Mouse (Mus musculus): ENCODE measurements around the gene Plekhd1. TPM values are rescaled to one million over a fixed set of nuclear protein-coding genes. Genes with fewer than 3 reads are reported as not detected.

Plekhd1 gene
- total RNA-seq, 2 experiments from 2014 or later, result 6.8 to 7.4 TPM

DNA sequence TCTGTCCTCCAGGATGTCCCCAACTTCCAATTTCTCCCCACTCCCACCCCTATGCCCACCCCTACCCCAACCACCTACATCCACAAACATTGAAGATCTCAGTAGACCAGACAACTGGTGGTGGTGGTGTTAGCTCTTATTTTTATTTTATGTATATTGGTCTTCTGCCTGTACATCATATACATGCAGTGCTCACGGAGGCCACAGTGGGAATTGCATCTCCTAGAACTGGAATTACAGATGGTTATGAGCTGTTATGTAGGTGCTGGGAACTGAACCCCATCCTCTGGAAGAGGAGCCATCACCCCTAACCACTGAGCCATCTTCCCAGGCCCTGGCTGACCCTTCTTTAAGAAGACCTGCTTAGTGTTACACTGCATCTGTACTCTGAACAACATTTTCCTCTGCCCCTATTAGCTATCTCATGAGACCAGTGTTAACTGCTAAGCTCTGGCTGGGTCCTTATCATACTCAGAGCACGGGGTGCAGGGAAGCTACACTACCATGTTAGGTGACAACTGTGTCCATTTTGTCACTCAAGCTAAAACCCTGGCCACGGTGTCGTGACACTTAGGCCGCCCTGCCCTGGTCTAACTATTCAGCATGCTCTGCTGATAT is 6.2 kb downstream of the Plekhd1 start:
- no peak for DNase-seq (ENCODE audit: low spot score in 2 of 2)

DNA sequence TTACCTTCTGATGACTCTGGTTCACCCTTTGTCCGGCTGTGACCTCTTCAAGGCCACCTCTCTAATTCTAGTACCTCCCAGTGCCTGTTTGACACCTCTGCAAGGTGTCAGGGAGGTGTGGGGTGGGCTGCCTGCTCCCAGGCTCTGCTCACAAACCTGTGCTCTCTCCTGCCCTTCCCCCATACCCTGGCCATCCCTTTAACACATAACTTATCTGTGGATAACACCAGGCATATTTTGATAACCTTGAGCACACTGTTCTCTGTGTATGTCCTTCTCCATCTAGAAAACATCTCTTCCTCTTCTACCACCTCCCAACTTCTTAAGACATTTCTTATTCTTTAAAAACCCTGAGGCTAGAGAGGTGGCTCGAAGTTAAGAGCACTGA is 6.7 kb downstream of the Plekhd1 start:
- DNase-seq (ENCODE audit: low spot score in 2 of 2), result no peak

DNA sequence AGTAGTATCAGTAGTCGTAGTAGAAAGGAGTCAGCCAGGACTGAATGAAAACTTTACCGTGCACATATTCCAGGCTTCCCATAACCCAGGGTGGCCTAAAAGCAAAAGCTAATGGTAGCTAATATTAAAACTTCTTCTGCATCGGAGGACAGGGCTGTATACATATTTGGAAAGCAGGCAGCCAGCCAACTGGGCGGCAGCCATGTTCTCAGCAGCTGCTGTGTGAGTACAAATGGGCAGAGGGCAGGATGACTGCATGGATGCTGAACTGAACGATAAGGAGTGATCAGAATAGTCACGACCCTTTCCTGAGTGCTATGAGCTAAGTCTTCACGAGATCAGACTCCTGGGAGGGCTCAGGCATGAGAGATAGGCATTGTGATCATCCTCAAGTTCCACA is 8.9 kb downstream of the Plekhd1 start:
- DNase-seq (ENCODE audit: low spot score in 2 of 2), result no peak

DNA sequence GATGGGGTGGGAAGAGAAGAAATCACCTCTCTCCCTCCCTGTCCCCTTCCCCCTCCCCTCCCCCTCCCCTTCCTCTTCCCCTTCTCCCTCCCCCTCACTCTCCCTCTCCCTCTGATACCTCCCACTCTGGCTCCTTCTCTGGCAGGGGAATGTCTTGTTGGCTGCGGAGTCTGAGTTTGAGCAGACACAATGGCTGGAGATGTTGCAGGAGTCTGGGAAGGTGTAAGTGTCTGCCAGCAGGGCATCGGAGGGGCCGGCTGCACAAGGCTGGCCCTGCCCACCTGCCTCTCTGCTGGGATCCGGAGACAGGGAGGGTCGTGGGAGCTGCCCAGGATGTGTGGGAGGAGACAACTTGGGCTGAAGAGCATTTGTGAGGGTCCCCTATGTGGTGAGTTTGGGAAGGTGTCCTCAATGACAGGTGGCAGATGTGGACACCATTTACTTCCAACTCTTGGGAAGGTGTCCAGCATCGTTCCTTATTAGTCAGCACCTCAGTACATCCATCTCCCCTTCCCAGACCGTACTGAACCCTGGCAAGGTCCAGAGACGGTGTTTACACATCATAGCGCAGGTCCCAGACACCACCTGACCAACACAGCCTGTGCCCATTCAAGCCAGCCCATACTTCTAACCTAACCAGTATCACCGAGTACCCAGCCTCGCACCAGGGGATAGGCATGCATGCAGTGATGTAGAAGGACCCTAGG is 14.0 kb downstream of the Plekhd1 start:
- no peak for DNase-seq (ENCODE audit: low spot score in 2 of 2)

DNA sequence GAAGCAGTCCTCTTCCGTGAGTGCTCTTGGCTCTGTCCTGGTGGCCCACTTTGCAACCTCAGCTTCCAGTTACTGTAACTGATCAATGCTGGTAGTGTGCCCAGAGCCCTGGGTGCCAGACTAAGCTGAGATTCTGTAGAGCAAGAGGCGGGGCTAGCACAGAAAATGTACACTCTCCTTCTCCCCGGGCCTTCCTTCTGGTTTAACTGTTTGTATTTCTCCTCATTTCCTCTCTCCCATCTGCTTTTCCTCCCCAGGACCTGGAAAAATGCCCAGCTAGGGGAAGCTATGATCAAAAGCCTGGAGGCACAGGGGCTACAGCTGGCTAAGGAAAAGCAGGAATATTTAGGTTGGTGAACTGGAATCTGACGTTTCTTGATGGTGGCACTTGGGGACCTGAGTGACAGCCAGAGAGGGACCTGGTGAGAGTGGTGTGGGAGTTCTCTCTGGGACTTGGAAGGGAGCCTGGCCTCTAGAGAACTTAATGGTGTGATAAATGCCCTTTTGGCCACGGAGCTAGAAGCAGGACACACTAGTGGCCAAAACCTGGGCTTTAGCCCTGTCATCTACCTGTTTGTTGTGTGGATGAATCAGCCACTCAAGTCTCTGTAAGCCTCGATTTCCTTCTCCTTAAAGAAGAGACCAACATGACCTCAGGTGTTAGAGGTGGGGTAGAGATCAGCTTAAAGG is 14.7 kb downstream of the Plekhd1 start:
- peak; percentile 13 to 35 for DNase-seq (ENCODE audit: low spot score in 2 of 2)

DNA sequence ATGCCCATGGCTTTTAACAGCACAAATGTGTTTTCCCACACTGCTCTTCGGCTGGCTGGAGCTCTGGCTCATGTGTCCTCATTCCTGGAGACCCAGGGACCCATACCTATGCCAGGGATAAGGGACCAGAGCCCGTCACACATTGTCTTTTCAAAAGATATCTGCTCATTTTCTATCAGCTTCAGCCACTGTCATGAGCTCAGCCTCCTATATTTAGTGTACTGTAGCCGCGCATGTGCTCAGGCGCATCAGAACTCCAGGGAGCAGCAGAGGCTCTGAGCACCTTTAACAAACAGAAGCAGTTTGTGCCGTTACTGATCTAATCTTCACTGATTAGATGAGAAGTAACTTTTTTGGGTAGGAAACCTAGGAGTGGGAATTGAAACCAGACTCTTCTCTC is 23.5 kb downstream of the Plekhd1 start:
- no peak for DNase-seq (ENCODE audit: low spot score in 2 of 2)

DNA sequence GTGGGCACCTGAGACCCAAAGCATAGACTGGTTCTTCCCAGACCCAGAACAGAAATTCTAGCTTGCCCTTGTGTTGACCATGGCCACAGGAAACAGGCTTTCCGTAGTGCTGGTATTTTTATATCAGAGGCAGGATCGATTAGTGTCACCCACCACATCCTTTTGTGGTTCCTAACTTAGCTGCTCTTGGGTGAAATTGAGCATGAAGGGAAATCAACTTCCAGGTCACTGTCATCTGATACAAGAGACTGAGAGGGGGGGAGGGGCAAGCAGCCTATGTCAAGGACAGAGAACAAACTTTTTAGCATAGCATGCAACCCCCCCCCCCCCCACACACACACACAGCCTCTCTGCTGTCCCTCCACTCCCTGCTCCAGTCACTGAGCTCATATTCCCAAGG is 26.8 kb downstream of the Plekhd1 start:
- no peak for DNase-seq (ENCODE audit: low spot score in 2 of 2)

DNA sequence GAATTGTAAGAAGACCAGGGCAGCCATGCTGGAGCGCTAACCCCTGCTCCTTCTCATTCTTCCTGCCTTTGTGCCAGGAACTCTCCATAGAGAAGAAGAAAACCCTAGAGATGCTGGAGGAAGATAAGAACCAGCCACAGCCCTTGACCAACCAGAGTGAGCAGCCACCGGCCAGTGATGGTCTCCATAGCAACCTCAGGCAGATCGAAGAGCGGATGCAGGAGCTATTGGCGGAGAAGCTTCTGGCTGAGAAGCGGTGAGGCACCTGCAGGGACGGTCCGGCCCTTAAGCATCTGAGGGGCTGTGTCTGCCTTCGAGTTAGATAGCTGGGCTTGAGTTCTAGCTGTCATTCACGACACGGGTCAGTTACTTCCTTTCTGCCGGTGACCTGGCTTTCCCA is 28.1 kb downstream of the Plekhd1 start:
- DNase-seq (ENCODE audit: low spot score in 2 of 2), result no peak

DNA sequence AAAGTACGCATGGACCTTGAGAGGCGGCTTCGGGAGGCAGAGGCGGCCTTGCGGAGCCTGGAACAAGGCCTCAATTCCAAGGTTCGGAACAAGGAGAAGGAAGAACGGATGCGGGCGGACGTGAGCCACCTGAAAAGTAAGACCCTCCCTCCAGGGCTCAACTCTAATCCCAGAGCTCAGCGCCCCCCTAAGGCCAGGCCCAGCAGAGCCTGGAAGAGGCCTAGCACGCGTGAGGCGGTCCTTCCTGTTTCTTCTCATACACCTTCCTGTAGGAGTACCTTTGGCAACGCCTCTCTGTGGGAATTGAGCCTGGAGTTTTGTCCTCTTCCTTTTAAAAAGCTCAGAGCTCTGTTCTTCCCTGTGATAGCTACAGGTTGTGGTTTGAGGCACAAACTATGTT is 29.1 kb downstream of the Plekhd1 start:
- no peak for DNase-seq (ENCODE audit: low spot score in 2 of 2)

DNA sequence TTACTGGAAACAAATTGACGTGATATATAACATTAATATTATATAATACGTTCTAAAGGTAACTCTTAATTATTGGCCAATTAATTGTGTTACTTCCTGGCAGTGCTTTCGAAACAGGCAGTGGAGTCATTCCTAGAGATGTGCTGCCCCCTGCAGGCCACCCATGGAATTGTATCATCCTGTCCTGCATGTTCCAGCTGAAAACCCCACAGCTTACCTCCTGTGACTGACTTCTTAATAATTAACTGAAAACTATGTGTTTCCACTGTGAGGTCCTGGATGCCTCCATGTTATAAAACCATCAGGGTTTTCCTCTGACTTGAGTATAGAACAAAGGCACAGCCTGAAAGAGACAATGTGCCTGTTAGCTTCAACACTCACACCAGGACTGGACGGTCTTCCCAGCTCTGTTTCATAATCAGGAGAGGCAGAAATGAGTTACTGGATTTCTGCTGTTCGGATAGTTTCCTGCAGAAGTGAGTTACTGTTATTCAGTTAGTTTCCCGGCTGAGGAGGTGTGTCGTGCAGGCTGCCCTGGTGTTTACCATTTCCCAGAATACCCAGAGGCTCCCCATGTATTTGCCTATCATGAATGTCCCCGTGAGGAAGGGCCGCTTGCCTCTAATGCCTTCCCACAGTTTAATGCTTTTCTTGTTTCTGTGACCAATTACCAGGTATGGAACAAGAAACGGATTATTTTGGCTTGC is 32.6 kb downstream of the Plekhd1 start:
- peak; percentile 94 to 95 for DNase-seq (ENCODE audit: low spot score in 2 of 2)

DNA sequence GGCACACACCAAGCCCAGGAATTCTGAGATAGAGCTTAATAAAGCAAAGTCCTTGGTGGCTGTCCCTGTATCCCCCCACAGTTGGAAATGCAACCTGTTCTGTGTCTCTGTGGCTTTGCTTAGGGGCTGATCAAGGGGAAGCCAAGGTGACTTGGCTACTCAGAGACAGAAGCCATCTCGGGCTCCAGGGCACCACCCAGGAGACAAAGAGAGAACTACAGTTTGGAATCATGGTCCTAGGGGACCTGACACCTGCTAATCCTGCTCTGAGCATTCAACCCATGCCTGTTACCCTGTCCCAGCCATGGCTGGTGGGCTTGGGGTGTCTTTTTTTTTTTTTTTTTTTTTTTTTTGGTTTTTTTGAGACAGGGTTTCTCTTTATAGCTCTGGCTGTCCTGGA is 35.8 kb downstream of the Plekhd1 start:
- DNase-seq (ENCODE audit: low spot score in 2 of 2), result no peak

DNA sequence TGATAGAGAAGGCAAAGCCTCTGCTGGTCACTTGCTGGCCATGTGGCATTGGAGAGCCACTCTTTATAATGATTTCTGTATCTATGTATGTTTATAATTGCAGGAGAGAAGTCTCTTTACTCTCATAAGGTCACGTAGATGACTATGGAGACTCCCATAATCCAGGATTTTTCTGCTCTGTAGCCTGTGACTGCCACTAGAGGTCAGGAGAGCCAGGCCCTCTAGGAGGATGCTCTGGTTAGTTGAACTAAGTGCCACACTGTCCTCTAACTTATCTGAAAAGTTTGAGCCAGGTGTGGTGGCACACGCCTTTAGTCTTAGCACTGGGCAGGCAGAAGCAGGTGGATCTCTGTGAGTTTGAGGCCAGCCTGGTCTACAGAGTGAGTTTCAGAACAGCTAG is 36.4 kb downstream of the Plekhd1 start:
- no peak for DNase-seq (ENCODE audit: low spot score in 2 of 2)

DNA sequence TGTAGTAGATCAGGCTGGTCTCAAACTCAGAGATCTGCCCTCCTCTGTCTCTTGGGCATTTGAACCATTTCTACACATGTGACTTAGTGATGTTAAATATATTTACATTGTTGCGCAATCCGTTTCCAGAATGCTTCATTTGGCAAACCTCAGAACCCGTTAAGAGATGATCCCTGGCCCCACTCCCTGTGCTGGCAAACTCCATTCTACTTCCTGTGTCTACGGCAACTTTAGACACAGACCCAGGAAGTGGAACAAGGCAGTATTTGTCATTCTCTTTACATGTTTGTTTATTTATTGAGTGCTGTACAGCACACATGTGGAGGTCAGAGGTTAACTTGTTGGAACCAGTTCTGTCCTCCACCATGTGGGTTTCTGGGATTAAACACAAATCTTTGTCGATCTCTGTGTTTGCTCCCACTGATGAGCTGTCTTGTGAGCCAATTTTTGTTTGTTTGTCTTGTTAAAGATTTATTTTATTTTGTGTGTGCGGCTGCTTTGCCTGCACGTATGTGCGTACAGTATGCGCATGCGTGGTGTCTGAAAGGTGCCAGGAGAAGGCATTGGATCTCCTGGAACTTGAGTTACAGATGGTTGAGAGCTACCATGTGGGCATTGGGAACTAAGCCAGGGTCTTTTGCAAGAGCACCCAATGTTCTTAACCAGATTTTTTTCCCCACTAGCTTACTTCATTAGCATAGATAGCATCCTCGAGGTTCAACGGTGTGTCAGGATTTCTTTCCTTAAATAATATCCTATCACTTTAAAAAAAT is 37.6 kb downstream of the Plekhd1 start:
- DNase-seq (ENCODE audit: low spot score in 2 of 2), result peak in 1 of 2 experiments; percentile 51

DNA sequence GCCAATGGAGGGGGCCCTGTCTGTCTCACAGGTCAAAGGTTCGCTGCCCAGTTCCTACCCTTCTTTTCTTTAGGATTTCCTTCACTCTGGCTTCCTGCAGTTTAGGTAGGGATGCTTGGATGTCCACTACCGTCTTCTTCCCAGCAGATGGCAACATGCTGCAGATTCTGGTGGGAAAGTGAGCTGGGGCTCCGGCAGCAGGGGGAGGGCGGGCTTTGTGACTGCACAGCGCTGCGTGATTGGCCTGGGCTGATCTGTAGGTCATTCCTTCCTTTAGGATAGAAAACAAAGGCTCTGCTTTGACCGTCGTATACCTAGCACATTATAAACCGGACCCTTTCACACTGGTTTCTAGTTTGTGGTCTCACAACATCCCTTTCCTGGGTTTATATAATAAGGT is 38.2 kb downstream of the Plekhd1 start:
- DNase-seq (ENCODE audit: low spot score in 2 of 2), result peak; percentile 70 to 79

DNA sequence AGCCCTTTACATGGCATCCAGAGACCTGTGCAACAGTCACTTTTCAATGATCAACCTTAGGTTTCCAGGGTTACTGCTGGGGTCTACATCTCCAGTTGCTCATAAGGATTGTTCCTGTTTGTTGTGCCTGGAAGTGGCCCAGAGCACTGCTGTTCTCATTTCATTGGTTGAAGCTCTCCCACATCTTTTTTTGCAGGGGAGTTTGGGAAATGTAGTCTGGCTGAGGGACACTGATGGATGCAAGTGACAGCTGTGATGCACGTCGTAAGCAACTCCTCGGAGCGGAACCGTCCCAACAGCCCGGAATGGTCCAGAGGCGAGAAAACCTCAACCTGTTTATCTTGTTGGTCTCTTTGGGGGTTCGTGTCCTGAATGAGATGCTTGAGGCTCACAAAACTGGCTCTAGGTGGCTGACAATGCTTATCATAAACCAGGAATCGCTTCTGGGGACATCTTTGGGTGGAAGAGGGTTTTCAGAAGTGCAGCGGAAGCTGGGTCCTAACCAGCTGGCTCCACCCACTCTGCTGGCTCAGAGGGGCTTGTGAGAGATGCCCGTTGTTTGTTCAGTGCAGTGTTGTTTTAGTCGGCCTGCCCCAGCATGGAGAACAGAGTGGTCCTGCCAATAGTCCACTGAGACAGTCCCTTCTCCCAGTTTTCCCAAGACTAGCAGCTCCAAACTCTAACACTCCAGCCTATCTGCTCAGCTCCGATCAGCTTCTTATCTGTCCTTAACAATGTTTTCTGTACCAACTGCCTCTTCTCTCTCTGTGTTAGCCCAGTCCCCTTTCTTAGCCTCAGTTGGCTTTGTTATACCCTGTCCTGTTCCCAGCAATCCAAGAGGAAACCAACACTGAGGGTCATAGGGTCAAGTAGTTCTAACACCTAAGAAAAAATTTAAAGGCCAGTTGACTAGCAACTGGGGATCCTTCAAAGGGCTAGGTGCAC is 42.4 kb downstream of the Plekhd1 start:
- DNase-seq (ENCODE audit: low spot score in 2 of 2), result peak; percentile 22 to 34

DNA sequence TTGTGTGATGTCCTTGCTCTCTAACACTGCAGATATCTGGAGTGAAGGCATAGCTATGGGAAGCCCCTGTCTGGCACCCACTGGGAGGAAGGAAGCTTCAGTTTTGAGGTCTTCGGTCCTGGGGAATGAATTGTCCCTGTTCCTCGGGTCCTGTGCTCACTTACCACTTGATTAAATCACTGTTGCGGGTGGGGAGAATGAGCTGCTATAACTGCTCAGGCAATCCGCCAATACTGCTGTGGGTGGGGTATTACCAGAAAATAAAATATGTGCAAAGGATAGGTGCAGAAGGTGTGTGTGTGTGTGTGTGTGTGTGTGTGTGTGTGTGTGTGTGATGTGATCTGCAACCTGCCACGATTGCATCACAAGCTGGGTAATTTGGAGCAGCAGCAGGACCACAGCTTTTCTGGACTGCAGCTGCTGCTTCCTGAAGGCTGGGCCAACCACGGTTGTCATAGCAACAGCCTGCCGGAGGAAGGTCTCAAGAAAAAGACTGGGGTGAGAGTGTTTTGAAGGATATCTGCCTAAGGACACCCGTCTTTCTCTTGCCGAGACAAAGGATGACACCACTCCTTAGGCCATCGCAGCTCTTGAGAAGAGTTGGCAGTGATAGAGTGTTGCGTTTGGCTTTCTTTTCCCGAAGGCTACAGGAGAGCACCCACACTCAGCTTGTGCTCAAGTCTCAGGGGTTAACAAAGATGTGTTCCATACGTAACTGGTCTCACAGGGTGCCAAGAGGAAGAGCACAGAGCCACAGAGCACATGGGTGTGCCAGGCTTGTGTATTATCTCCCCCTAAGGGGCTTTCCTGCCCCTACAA is 44.3 kb downstream of the Plekhd1 start:
- DNase-seq (ENCODE audit: low spot score in 2 of 2), result peak; percentile 65 to 70

DNA sequence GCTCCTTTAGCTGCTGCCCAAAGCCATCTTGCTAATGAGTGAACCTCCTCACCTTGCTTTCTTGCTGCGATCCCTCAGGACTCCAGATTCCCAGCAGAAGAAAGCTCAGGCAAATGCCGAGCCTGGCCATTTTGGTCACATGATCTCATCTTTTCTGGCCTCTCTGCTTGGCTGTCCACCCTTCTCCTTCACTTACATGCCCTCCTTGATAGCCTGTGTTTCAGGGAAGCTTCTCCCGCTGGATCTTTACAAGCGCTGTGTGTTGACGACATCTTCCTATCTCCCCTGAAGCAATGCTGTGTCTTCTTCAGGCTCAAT is 44.9 kb downstream of the Plekhd1 start:
- no peak for DNase-seq (ENCODE audit: low spot score in 2 of 2)

DNA sequence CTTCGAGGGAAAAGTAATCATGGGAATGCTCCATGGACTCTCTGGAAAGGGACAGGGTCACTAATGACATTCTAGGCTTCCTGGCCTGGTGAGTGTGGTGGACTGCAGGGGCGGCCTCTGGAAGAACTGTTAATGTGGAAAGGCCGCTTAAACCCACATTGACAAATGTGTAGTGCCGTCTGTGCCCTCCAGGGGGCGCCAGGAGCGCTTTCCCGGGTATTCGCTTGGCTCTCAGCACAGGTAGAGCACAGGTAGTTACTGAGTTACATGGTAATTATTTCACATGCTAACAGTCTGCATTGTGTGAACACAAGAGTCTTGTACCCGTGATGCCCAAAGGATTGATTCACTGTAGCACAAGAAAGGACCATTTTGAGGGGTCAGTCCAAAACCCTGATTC is 47.1 kb downstream of the Plekhd1 start:
- DNase-seq (ENCODE audit: low spot score in 2 of 2), result no peak

DNA sequence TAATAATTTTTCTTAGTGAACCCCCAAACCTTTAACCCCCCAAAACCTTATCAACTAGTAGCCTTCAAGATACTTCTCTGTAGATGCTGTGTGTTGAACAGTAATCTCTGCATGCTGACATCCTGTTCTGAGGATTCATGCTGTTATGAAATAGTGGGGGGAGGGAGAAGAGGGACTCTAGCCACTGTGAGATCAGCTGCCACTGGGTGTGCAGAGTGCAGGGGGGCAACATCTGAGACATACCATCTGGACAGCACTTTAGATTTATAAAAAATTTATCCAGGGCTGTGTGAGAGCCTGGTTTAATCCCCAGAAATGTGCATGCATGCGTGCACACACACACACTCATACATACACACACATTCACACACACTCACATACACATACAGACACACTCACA is 52.2 kb downstream of the Plekhd1 start:
- no peak for DNase-seq (ENCODE audit: low spot score in 2 of 2)

All from layer of hippocampus, postnatal 10 days (tissue).